Mouse (Mus musculus): Measurements from ENCODE around the gene Ckb. TPM values are rescaled to one million over a fixed set of nuclear protein-coding genes. Genes with fewer than 3 reads are reported as not detected.
A peak's percentile ranks its signal among the peaks of the same experiment; 100 is the strongest.

Gene Ckb
- polyA plus RNA-seq, 2 experiments, result 106 to 133 TPM

- H3K27me3 ChIP-seq (ENCODE audit: control insufficient read depth, insufficient read depth, low read length), result peaks cover 41% of the 10 kb centered on the region
- ATAC-seq (ENCODE audit: low FRiP score, low read depth) (no peak; the same call in 1 of the 2 replicates), DNase-seq (ENCODE audit: low spot score) (peak; percentile 42)
- peaks cover 24% of the 10 kb centered on the region for H3K4me1 ChIP-seq (ENCODE audit: control insufficient read depth, insufficient read depth, low read length)
- no peak for TF ChIP-seq POLR2A (IDR thresholded peaks at IDR 0.05; ENCODE audit: borderline replicate concordance, extremely low read depth, insufficient read depth, insufficient read length)
- peak overlapping the region; percentile 55 for H3K4me2 ChIP-seq (replicated peaks; ENCODE audit: low read depth, low read length, severe bottlenecking)
- peak overlapping the region; percentile 23 for H3K4me3 ChIP-seq (replicated peaks; ENCODE audit: low read length)
- H3K27ac ChIP-seq (replicated peaks; ENCODE audit: low read depth, low read length), result peak overlapping the region; percentile 72
- peak overlapping the region; percentile 54 for H3K9ac ChIP-seq (ENCODE audit: low read depth, low read length, severe bottlenecking)
- 65% methylated on average over 23 of the region's 23 CpGs for WGBS
- no peaks in the 10 kb centered on the region for H3K9me3 ChIP-seq (ENCODE audit: control insufficient read depth, low read length)
- H3K36me3 ChIP-seq (ENCODE audit: control insufficient read depth, insufficient read depth, low read length), result no peaks in the 10 kb centered on the region
Observed at GRCm38 (mm10) chr12:111669000-111669788, 2.9 kb downstream of the Ckb start.

DNA sequence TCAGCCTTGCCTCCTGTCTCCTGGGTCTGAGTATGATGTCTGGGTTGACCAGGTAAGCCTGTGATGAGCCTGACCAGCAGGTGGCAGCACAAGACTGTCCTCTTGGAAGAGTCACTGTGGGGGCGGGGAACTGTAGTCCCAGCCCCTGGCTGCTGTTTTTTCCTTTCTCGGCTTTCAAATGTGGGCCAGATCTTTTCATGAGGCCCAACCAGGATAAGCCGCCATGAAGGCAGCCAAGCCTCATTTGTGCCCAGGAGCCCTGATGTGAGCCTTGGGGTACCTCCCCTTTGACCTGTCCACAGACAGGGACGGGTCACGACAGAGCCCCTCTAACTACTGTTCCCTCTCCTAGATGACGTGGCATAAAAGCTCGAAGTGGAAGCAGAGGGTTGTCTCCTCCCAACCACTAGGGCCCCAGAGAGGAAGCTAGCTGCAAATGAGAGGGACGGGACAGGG lies 3.7 kb downstream of the Ckb start:
- TF ChIP-seq POLR2A (IDR thresholded peaks at IDR 0.05; ENCODE audit: borderline replicate concordance, extremely low read depth, insufficient read depth, insufficient read length), result no peak
- ATAC-seq (ENCODE audit: low FRiP score, low read depth) (peak; percentile 78), DNase-seq (ENCODE audit: low spot score) (peak; percentile 99)
- peak overlapping the region; percentile 55 for H3K4me2 ChIP-seq (replicated peaks; ENCODE audit: low read depth, low read length, severe bottlenecking)
- H3K4me3 ChIP-seq (replicated peaks; ENCODE audit: low read length), result peak overlapping the region; percentile 23
- peaks cover 24% of the 10 kb centered on the region for H3K4me1 ChIP-seq (ENCODE audit: control insufficient read depth, insufficient read depth, low read length)
- no peaks in the 10 kb centered on the region for H3K9me3 ChIP-seq (ENCODE audit: control insufficient read depth, low read length)
- 2% methylated on average over 8 of the region's 8 CpGs for WGBS
- H3K9ac ChIP-seq (ENCODE audit: low read depth, low read length, severe bottlenecking), result peak overlapping the region; percentile 54
- H3K27ac ChIP-seq (replicated peaks; ENCODE audit: low read depth, low read length), result peak overlapping the region; percentile 72
- H3K36me3 ChIP-seq (ENCODE audit: control insufficient read depth, insufficient read depth, low read length), result no peaks in the 10 kb centered on the region
- peaks cover 35% of the 10 kb centered on the region for H3K27me3 ChIP-seq (ENCODE audit: control insufficient read depth, insufficient read depth, low read length)

GRCm38 (mm10) chr12:111667421-111667820 lies 4.7 kb downstream of the Ckb start:
- Histone ChIP-seq H3K9me3 (ENCODE audit: control insufficient read depth, low read length) (no peaks in the 10 kb centered on the region), H3K36me3 (ENCODE audit: control insufficient read depth, insufficient read depth, low read length) (no peaks in the 10 kb centered on the region), H3K27me3 (ENCODE audit: control insufficient read depth, insufficient read depth, low read length) (peaks cover 25% of the 10 kb centered on the region), H3K4me3 (replicated peaks; ENCODE audit: low read length) (no peak overlapping the region), H3K4me1 (ENCODE audit: control insufficient read depth, insufficient read depth, low read length) (peaks cover 21% of the 10 kb centered on the region), H3K4me2 (replicated peaks; ENCODE audit: low read depth, low read length, severe bottlenecking) (no peak overlapping the region), H3K27ac (replicated peaks; ENCODE audit: low read depth, low read length) (no peak overlapping the region), H3K9ac (ENCODE audit: low read depth, low read length, severe bottlenecking) (no peak overlapping the region)
- 91% methylated on average over 5 of the region's 5 CpGs for WGBS
- ATAC-seq (ENCODE audit: low FRiP score, low read depth) (no peak), DNase-seq (ENCODE audit: low spot score) (no peak)
- no peak for TF ChIP-seq POLR2A (IDR thresholded peaks at IDR 0.05; ENCODE audit: borderline replicate concordance, extremely low read depth, insufficient read depth, insufficient read length)

DNA sequence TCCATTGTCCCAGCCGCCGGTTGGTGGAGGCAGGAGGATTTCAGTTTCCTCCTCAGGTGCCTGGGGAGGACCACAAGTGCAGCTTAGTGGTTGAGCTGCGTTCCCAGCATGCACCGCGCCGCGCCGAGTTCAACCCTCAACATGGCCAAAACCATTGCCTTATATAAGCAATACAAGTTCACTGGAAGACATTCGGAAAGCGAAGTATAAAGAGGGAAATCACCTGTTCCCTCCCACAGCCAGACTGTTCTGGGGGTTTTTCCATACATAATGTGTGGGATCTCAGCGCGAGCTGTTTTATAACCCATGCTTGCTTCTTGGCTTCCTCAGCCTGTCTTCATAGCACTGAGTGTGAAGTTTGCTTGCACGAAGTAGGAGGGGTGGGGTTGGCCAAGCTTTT lies 5.8 kb downstream of the Ckb start:
- 69% methylated on average over 13 of the region's 13 CpGs for WGBS
- Histone ChIP-seq H3K9me3 (ENCODE audit: control insufficient read depth, low read length) (no peaks in the 10 kb centered on the region), H3K9ac (ENCODE audit: low read depth, low read length, severe bottlenecking) (no peak overlapping the region), H3K27me3 (ENCODE audit: control insufficient read depth, insufficient read depth, low read length) (peaks cover 15% of the 10 kb centered on the region), H3K4me3 (replicated peaks; ENCODE audit: low read length) (no peak overlapping the region), H3K4me2 (replicated peaks; ENCODE audit: low read depth, low read length, severe bottlenecking) (no peak overlapping the region), H3K4me1 (ENCODE audit: control insufficient read depth, insufficient read depth, low read length) (peaks cover 16% of the 10 kb centered on the region), H3K27ac (replicated peaks; ENCODE audit: low read depth, low read length) (no peak overlapping the region), H3K36me3 (ENCODE audit: control insufficient read depth, insufficient read depth, low read length) (no peaks in the 10 kb centered on the region)
- TF ChIP-seq POLR2A (IDR thresholded peaks at IDR 0.05; ENCODE audit: borderline replicate concordance, extremely low read depth, insufficient read depth, insufficient read length), result no peak
- ATAC-seq (ENCODE audit: low FRiP score, low read depth) (no peak), DNase-seq (ENCODE audit: low spot score) (no peak)

GRCm38 (mm10) chr12:111665041-111665880 lies 6.9 kb downstream of the Ckb start:
- peaks cover 9% of the 10 kb centered on the region; the same call in 1 of the 2 replicates for H3K4me1 ChIP-seq (ENCODE audit: control insufficient read depth, insufficient read depth, low read length)
- H3K9me3 ChIP-seq (ENCODE audit: control insufficient read depth, low read length), result no peaks in the 10 kb centered on the region
- peaks cover 2% of the 10 kb centered on the region for H3K36me3 ChIP-seq (ENCODE audit: control insufficient read depth, insufficient read depth, low read length)
- ATAC-seq (ENCODE audit: low FRiP score, low read depth) (no peak), DNase-seq (ENCODE audit: low spot score) (no peak)
- H3K4me2 ChIP-seq (replicated peaks; ENCODE audit: low read depth, low read length, severe bottlenecking), result no peak overlapping the region
- 78% methylated on average over 13 of the region's 13 CpGs for WGBS
- H3K27me3 ChIP-seq (ENCODE audit: control insufficient read depth, insufficient read depth, low read length), result peaks cover 4% of the 10 kb centered on the region
- TF ChIP-seq POLR2A (IDR thresholded peaks at IDR 0.05; ENCODE audit: borderline replicate concordance, extremely low read depth, insufficient read depth, insufficient read length), result no peak
- H3K27ac ChIP-seq (replicated peaks; ENCODE audit: low read depth, low read length), result no peak overlapping the region
- H3K9ac ChIP-seq (ENCODE audit: low read depth, low read length, severe bottlenecking), result no peak overlapping the region
- H3K4me3 ChIP-seq (replicated peaks; ENCODE audit: low read length), result no peak overlapping the region

Measured in limb, embryonic 14.5 days (tissue).